Mouse (Mus musculus) midbrain, embryonic 16.5 days (tissue): ENCODE data around the gene Lpp. TPM values are rescaled to one million over a fixed set of nuclear protein-coding genes. Genes with fewer than 3 reads are reported as not detected.

ENCODE experiments used
- ATAC-seq: fragments of 200-750 bp; cut with Nextera tagmentation; 2 replicates; pipeline ENCODE4 v1.8.0; 2017; ENCODE audit warnings: moderate TSS enrichment
- H3K27ac ChIP-seq: fragments of 300-500 bp; sonication (generic); 2 replicates; pipeline ENCODE4 v1.5.1; 2014; ENCODE audit warnings: mild to moderate bottlenecking, low read length, mixed read lengths
- H3K27me3 ChIP-seq: fragments of 300-500 bp; sonication (generic); 2 replicates; pipeline ENCODE4 v1.6.1; 2014; ENCODE audit warnings: low read depth, low read length, mixed read lengths; ENCODE audit not compliant: control insufficient read depth, insufficient read depth
- H3K36me3 ChIP-seq: fragments of 300-500 bp; sonication (generic); 2 replicates; pipeline ENCODE4 v1.6.1; 2014; ENCODE audit warnings: mild to moderate bottlenecking, low read length, moderate library complexity, mixed read lengths; ENCODE audit not compliant: control insufficient read depth, insufficient read depth
- H3K4me1 ChIP-seq: fragments of 300-500 bp; sonication (generic); 2 replicates; pipeline ENCODE4 v1.6.1; 2014; ENCODE audit warnings: mild to moderate bottlenecking, low read length, mixed read lengths; ENCODE audit not compliant: control insufficient read depth, insufficient read depth
- H3K4me2 ChIP-seq: fragments of 300-500 bp; sonication (generic); 2 replicates; pipeline ENCODE4 v1.6.1; 2014; ENCODE audit warnings: mild to moderate bottlenecking, low read length, mixed read lengths
- H3K4me3 ChIP-seq: fragments of 300-500 bp; sonication (generic); 2 replicates; pipeline ENCODE4 v1.5.1; 2014; ENCODE audit warnings: low read depth, mild to moderate bottlenecking, low read length, moderate library complexity, mixed read lengths
- H3K9ac ChIP-seq: fragments of 300-500 bp; sonication (generic); 2 replicates; pipeline ENCODE4 v1.6.1; 2014; ENCODE audit warnings: low read depth, low read length, mixed read lengths
- H3K9me3 ChIP-seq: fragments of 300-500 bp; sonication (generic); replicated peaks from 2 replicates; pipeline ENCODE4 v1.6.1; 2014; ENCODE audit warnings: mild to moderate bottlenecking, low read length, mixed read lengths; ENCODE audit not compliant: control insufficient read depth, poor library complexity, severe bottlenecking
- WGBS: fragments of 180-500 bp; shearing (Covaris S2); extraction: QIAGEN DNeasy Blood & Tissue Kit; methylation state at CpG from one replicate; pipeline ENCODE4 v1.1.7; 2014; 5-methylcytosine and 5-hydroxymethylcytosine counted together
- polyA plus RNA-seq: library from polyadenylated mRNA; unstranded; fragments of >200 nt; fragmentation: Nextera tagmentation; extraction: Ambion mirVana; gene quantifications from 2 replicates; pipeline ENCODE4 v1.2.1, GENCODE M21; 2015

Gene Lpp
- polyA plus RNA-seq, 1 experiment from 2014 or later, result 10.7 TPM

DNA sequence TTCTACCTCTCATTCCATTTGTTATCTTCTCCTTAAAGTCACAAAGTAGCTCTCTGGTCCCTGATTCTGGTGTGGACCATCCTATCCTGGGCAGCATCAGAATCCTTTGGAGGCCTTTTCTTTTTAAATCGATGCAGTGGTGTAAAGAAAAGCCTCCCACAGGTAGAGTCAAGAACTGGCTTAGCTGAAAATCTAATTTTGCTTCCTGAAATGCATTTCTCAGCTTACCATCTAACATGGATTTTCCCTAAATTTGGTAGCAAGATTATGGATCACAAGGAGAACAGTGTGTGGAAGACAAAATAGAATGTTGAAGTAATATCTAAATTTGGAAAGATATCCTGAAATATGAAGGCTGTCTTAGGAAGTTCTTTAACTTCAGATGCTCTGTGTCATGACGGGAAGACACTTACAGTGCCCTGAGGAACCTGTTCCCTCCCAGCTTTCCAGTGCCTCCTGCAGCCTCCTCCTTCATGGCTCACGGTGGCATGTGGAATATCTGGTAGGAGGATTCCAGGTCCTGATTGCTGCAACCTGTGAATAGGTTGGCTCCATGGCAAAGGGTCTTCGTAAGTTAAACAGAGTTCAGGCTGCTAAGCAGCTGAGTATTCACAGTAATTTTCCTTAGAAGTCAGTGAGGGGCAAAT, 251.6 kb downstream of the Lpp start:
- ATAC-seq, result no peak
- Histone ChIP-seq H3K4me2 (no peak overlapping the region), H3K9ac (no peak overlapping the region), H3K36me3 (no peaks in the 10 kb centered on the region), H3K9me3 (no peaks in the 10 kb centered on the region), H3K4me1 (no peaks in the 10 kb centered on the region; the same call in 1 of the 2 replicates), H3K4me3 (no peak overlapping the region), H3K27me3 (peaks cover 3% of the 10 kb centered on the region), H3K27ac (no peak overlapping the region)
- 92% methylated on average over 4 of the region's 4 CpGs for WGBS

DNA sequence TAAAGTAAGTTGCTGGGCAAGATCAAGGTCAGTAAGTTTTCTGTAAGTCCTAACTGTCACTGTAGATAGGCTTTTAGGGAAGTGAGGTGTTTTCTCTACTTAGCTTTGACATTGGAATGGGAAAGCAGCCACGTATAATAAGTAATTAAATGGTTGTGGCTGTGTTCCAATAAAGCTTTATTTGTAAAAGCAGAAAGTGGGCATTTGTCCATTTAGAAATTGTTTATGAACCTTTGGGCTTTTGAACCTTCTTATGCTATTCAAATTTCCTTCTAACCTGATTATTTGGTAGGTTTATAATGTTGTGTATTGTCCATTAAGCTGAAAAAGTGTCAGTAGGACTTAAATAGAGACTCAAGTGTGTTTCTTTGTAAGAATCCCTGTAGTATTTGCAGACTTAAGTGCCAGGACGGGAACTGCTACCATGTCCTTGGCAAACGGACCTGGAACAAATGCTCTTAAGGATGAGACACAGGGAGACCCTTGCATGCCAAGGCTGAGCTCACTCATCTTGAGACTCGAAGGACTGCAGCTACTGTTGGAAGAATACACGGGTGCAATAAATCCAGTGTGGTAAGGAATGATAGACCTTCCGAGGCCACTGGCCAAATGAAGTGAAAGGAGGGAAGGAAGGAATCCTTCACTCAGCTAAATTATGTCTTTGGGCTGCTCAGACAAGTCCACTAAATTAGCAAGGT, 252.7 kb downstream of the Lpp start:
- WGBS, result 84% methylated on average over 6 of the region's 6 CpGs
- Histone ChIP-seq H3K27me3 (no peaks in the 10 kb centered on the region; the same call in 1 of the 2 replicates), H3K36me3 (no peaks in the 10 kb centered on the region)

DNA sequence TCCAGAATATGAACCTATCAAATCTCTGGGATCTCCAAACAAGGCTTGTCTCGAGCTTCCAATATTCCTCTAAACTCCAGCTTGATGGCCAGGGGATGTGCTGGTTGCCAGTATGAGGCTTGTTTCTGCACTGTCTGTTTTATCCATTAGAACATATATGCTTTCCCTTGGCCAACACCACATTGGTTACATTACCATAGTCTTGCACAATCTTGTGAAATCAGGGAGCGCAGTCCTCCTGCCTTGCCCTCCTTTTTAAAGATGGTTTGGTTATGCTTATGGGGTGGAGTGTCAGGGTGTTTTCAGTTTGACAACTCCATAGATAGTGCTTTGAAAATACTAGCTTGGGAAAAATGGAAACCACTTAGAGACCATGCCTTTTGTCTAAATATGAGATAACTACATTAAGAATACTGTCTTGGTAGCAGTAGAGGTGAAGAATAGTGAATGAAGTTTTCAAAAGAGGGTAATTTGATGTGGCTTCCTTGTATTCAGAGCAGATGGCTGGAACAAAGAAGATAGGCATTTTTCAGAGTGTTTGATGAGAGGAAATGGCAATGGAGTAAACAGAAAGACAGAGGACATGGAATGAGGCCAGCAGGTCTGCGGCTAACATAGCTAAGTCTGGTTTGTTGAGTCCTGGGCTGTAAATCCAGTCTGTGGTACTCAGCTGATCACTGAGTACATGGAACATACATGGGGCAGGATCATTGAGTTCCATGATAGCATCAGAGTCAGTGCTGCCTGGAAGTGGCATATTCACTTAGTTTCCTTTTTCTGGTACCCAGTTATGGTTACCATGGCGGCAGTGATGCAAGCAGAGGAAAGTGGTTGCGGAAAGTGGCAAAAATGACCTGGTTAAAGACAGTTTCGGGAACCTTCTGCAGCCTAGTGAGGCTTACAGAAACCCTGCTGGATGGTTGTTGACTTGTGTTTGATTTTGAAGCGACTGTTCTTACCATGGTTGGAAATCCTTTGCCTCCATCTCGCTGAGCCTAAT, 258.6 kb downstream of the Lpp start:
- Histone ChIP-seq H3K36me3 (no peaks in the 10 kb centered on the region), H3K4me2 (no peak overlapping the region), H3K9me3 (no peaks in the 10 kb centered on the region), H3K9ac (no peak overlapping the region), H3K4me1 (peaks cover 4% of the 10 kb centered on the region; the same call in 1 of the 2 replicates), H3K27ac (no peak overlapping the region), H3K4me3 (no peak overlapping the region), H3K27me3 (no peaks in the 10 kb centered on the region)
- no peak for ATAC-seq
- WGBS, result 83% methylated on average over 8 of the region's 8 CpGs

More for the DNA sequence above, 252.7 kb downstream of the Lpp start:
- no peak for ATAC-seq
- no peak overlapping the region for H3K27ac ChIP-seq
- no peaks in the 10 kb centered on the region; the same call in 1 of the 2 replicates for H3K4me1 ChIP-seq
- H3K4me2 ChIP-seq, result no peak overlapping the region
- H3K4me3 ChIP-seq, result no peak overlapping the region
- H3K9me3 ChIP-seq, result no peaks in the 10 kb centered on the region
- no peak overlapping the region for H3K9ac ChIP-seq

DNA sequence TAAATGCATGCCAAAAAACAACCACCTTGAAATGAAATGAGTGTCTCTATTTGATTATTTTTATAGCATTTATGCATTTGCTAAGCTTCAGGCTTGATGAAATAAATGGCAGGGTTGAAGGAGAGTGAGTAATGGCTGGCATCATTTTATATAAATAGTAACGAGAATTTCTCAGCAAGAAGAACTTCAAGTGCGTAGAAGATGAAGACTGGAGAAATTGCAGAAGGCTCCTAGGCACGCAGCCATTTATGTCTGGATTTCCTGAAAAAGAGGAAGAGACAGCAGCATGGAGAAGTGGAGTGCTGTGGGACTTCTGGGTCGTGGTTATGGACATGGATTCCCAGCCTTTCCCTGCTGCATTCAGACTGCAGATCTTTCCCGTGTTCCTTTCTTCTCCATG, 259.7 kb downstream of the Lpp start:
- WGBS, result 76% methylated on average over 5 of the region's 5 CpGs

DNA sequence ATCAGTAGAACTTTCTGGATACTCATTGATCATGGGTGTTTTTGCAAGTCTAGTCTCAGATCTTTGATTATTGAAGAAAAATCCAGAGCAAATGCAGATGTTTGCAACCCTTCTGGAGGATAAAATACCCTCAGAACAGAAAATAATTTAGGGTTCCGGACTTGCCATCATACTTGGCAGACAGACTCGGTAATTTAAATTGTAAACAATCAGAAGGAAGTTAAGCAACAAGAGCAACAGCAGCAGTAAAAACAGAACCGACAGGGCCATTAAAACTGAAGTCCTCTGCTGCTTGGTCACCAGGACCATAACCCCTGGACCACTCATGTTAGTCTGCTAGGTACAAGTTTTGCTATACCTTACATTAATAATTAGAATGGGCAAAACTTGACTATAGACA, 261.8 kb downstream of the Lpp start:
- WGBS, result 76% methylated on average over 3 of the region's 3 CpGs
- no peak for ATAC-seq

More for the DNA sequence above, 259.7 kb downstream of the Lpp start:
- Histone ChIP-seq H3K4me3 (no peak overlapping the region), H3K36me3 (no peaks in the 10 kb centered on the region), H3K4me1 (peaks cover 4% of the 10 kb centered on the region; the same call in 1 of the 2 replicates), H3K27ac (no peak overlapping the region), H3K4me2 (no peak overlapping the region), H3K27me3 (no peaks in the 10 kb centered on the region), H3K9ac (no peak overlapping the region), H3K9me3 (no peaks in the 10 kb centered on the region)
- no peak for ATAC-seq

GRCm38 (mm10) chr16:24656026-24656425, 262.7 kb downstream of the Lpp start:
- Histone ChIP-seq H3K4me2 (no peak overlapping the region), H3K4me1 (peaks cover 4% of the 10 kb centered on the region; the same call in 1 of the 2 replicates), H3K27me3 (no peaks in the 10 kb centered on the region), H3K9ac (no peak overlapping the region), H3K36me3 (no peaks in the 10 kb centered on the region), H3K9me3 (no peaks in the 10 kb centered on the region), H3K4me3 (no peak overlapping the region), H3K27ac (no peak overlapping the region)
- 96% methylated on average over 8 of the region's 8 CpGs for WGBS
- ATAC-seq, result no peak

More for the DNA sequence above, 261.8 kb downstream of the Lpp start:
- H3K9ac ChIP-seq, result no peak overlapping the region
- no peak overlapping the region for H3K27ac ChIP-seq
- H3K36me3 ChIP-seq, result no peaks in the 10 kb centered on the region
- no peak overlapping the region for H3K4me2 ChIP-seq
- no peaks in the 10 kb centered on the region for H3K27me3 ChIP-seq
- peaks cover 4% of the 10 kb centered on the region; the same call in 1 of the 2 replicates for H3K4me1 ChIP-seq
- no peaks in the 10 kb centered on the region for H3K9me3 ChIP-seq
- no peak overlapping the region for H3K4me3 ChIP-seq

DNA sequence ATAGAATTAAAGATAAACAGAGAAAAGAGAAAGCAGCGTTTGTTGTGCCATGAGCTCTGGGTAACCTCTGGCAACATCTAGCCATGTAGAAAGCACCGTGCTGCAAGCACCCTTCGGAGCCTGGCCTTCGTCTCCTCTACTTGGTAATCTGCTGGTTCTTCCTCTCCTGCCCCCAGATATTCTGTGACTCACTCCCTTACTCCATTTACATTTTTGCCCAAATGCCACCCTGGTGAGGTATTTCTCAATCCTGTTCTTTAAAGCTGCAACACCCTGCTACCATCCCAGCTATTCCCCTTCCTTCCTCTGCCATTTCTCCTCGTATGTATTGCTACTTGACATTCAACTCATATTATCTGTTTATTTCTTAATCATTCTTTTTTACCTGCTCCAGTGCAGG, 263.4 kb downstream of the Lpp start:
- no peak overlapping the region for H3K4me2 ChIP-seq
- peaks cover 4% of the 10 kb centered on the region; the same call in 1 of the 2 replicates for H3K4me1 ChIP-seq
- H3K36me3 ChIP-seq, result no peaks in the 10 kb centered on the region
- 94% methylated on average over 5 of the region's 5 CpGs for WGBS
- H3K27ac ChIP-seq, result no peak overlapping the region
- H3K4me3 ChIP-seq, result no peak overlapping the region
- no peak overlapping the region for H3K9ac ChIP-seq
- H3K27me3 ChIP-seq, result no peaks in the 10 kb centered on the region
- no peaks in the 10 kb centered on the region for H3K9me3 ChIP-seq
- ATAC-seq, result no peak

DNA sequence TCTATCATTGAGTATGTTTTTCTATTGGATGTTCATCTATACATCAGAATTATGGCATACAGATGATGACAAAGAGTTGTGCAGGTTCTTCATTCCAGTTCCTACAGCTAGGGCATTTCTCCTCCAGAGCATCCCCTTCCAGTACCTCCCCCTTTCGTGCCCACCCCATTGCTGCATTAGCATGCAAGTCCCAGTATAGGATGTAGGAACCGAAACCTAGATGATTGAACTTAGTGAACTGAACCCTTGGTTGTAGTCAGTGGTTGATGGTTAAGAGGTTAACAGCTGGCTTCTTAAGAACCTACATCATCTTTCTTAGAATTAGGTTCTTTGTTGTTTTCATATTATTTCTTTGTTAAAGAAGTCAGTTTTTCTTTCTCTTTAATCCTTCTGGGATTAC, 265.7 kb downstream of the Lpp start:
- Histone ChIP-seq H3K4me3 (no peak overlapping the region), H3K27me3 (no peaks in the 10 kb centered on the region), H3K36me3 (no peaks in the 10 kb centered on the region), H3K4me1 (no peaks in the 10 kb centered on the region), H3K4me2 (no peak overlapping the region), H3K9me3 (no peaks in the 10 kb centered on the region), H3K27ac (no peak overlapping the region), H3K9ac (no peak overlapping the region)
- ATAC-seq, result no peak
- WGBS, result 92% methylated on average over 2 of the region's 2 CpGs
